Mouse (Mus musculus) liver, embryonic 16.5 days (tissue): ENCODE measurements around the gene Vmn1r177. TPM values are rescaled to one million over a fixed set of nuclear protein-coding genes. Genes with fewer than 3 reads are reported as not detected.
"Not testable (repeated sequence)": the region's sequence is repeated elsewhere in the genome, so short reads cannot be mapped to it uniquely, and the experiment has no call there.

Experiments
- ATAC-seq: fragments of 200-750 bp; cut with Nextera tagmentation; 2 replicates; pipeline ENCODE4 v1.8.0; 2017; ENCODE audit warnings: low read depth, mild to moderate bottlenecking, moderate number of reproducible peaks, moderate library complexity
- H3K27ac ChIP-seq: fragments of 300-500 bp; sonication (generic); 2 replicates; pipeline ENCODE4 v1.5.1; 2014; ENCODE audit warnings: mild to moderate bottlenecking, low read length
- H3K27me3 ChIP-seq: fragments of 300-500 bp; sonication (generic); 2 replicates; pipeline ENCODE4 v1.6.1; 2014; ENCODE audit warnings: low read depth, low read length, mixed read lengths; ENCODE audit not compliant: control insufficient read depth, insufficient read depth
- H3K36me3 ChIP-seq: fragments of 300-500 bp; sonication (generic); 2 replicates; pipeline ENCODE4 v1.6.1; 2014; ENCODE audit warnings: mild to moderate bottlenecking; ENCODE audit not compliant: control insufficient read depth, insufficient read depth
- H3K4me1 ChIP-seq: fragments of 300-500 bp; sonication (generic); 2 replicates; pipeline ENCODE4 v1.6.1; 2014; ENCODE audit warnings: low read depth, low read length, mixed read lengths; ENCODE audit not compliant: control insufficient read depth
- H3K4me2 ChIP-seq: fragments of 300-500 bp; sonication (generic); 2 replicates; pipeline ENCODE4 v1.6.1; 2014; ENCODE audit warnings: low read depth, low read length, mixed read lengths
- H3K4me3 ChIP-seq: fragments of 300-500 bp; sonication (generic); 2 replicates; pipeline ENCODE4 v1.5.1; 2014; ENCODE audit warnings: low read depth, mild to moderate bottlenecking, low read length
- H3K9ac ChIP-seq: fragments of 300-500 bp; sonication (generic); 2 replicates; pipeline ENCODE4 v1.6.1; 2014; ENCODE audit warnings: low read depth, low read length
- H3K9me3 ChIP-seq: fragments of 300-500 bp; sonication (generic); replicated peaks from 2 replicates; pipeline ENCODE4 v1.6.1; 2016; ENCODE audit warnings: low read length; ENCODE audit not compliant: control insufficient read depth
- WGBS: fragments of 180-500 bp; shearing (Covaris S2); extraction: QIAGEN DNeasy Blood & Tissue Kit; methylation state at CpG from one replicate; pipeline ENCODE4 v1.1.7; 2014; ENCODE audit not compliant: insufficient replicate concordance; 5-methylcytosine and 5-hydroxymethylcytosine counted together
- polyA plus RNA-seq: library from polyadenylated mRNA; unstranded; fragments of >200 nt; fragmentation: Nextera tagmentation; extraction: Ambion mirVana; gene quantifications from 2 replicates; pipeline ENCODE4 v1.2.1, GENCODE M21; 2015

Gene Vmn1r177
- not detected in 2 replicates for polyA plus RNA-seq

GRCm38 (mm10) chr7:23866349-23866748 lies at the start of gene Vmn1r177:
Vmn1r177 (minus strand) TSS chr7:23866449.
- ATAC-seq, H3K27ac ChIP-seq, H3K9ac ChIP-seq, H3K4me2 ChIP-seq, H3K4me3 ChIP-seq, H3K27me3 ChIP-seq, H3K36me3 ChIP-seq, H3K4me1 ChIP-seq, H3K9me3 ChIP-seq: not testable (repeated sequence)
- WGBS, result 6% methylated on average over 1 of the region's 1 CpGs

GRCm38 (mm10) chr7:23891709-23892108 lies 25.5 kb upstream of the Vmn1r177 start, which contains the start of gene Vmn1r178:
Vmn1r178 (plus strand) TSS chr7:23892009.
- H3K4me3 ChIP-seq, result no peak within 1 kb of the TSS
- no peak for ATAC-seq
- WGBS, result 61% methylated on average over 1 of the region's 1 CpGs
- H3K36me3 ChIP-seq, result no peaks in the 10 kb centered on the region
- no peak within 1 kb of the TSS for H3K27ac ChIP-seq
- no peaks in the 10 kb centered on the region for H3K27me3 ChIP-seq
- H3K9ac ChIP-seq, result no peak within 1 kb of the TSS
- H3K4me1 ChIP-seq, result no peaks in the 10 kb centered on the region
- H3K9me3 ChIP-seq, result no peaks in the 10 kb centered on the region
- H3K4me2 ChIP-seq, result no peak within 1 kb of the TSS

- not testable (repeated sequence) for H3K27me3 ChIP-seq, H3K4me3 ChIP-seq, H3K9me3 ChIP-seq, ATAC-seq, H3K4me2 ChIP-seq, H3K27ac ChIP-seq, H3K36me3 ChIP-seq, H3K9ac ChIP-seq, H3K4me1 ChIP-seq
- WGBS, result 49% methylated on average over 3 of the region's 4 CpGs
These were observed 10.7 kb upstream of the Vmn1r177 start for GRCm38 (mm10) chr7:23876918-23877317.

- H3K4me3 ChIP-seq, ATAC-seq, H3K27ac ChIP-seq, H3K36me3 ChIP-seq, H3K4me2 ChIP-seq, H3K27me3 ChIP-seq, H3K9me3 ChIP-seq, H3K4me1 ChIP-seq, H3K9ac ChIP-seq: not testable (repeated sequence)
- no CpG with 5 or more reads among the region's 1 CpGs for WGBS
These were observed 29.0 kb downstream of the Vmn1r177 start, which contains the start of gene Vmn1r176 for GRCm38 (mm10) chr7:23837272-23837671. Vmn1r176 (minus strand) TSS chr7:23837372.

Other genes with a start within 250 kb of the Vmn1r177 start
- not detected in 2 replicates for gene Vmn1r171, start 235.7 kb downstream of the Vmn1r177 start, polyA plus RNA-seq
- gene Vmn1r172, start 208.1 kb downstream of the Vmn1r177 start, polyA plus RNA-seq, result not detected in 2 replicates
- gene Vmn1r173, start 165.7 kb downstream of the Vmn1r177 start, polyA plus RNA-seq, result not detected in 2 replicates
- gene Vmn1r174, start 114.2 kb downstream of the Vmn1r177 start, polyA plus RNA-seq, result not detected in 2 replicates
- gene Vmn1r175, start 55.8 kb downstream of the Vmn1r177 start, polyA plus RNA-seq, result not detected in 2 replicates
- not detected in 2 replicates for gene Vmn1r176, start 29.1 kb downstream of the Vmn1r177 start, polyA plus RNA-seq
- not detected in 2 replicates for gene Vmn1r178, start 25.6 kb upstream of the Vmn1r177 start, polyA plus RNA-seq
- gene Vmn1r179, start 60.5 kb upstream of the Vmn1r177 start, polyA plus RNA-seq, result not detected in 2 replicates
- not detected in 2 replicates for gene Vmn1r180, start 84.2 kb upstream of the Vmn1r177 start, polyA plus RNA-seq
- gene Vmn1r181, start 108.2 kb upstream of the Vmn1r177 start, polyA plus RNA-seq, result not detected in 2 replicates
- gene V1rd19, start 135.2 kb upstream of the Vmn1r177 start, polyA plus RNA-seq, result not detected in 2 replicates
- gene Vmn1r183, start 186.8 kb upstream of the Vmn1r177 start, polyA plus RNA-seq, result not detected in 2 replicates
- gene Zfp180, start 215.5 kb upstream of the Vmn1r177 start, polyA plus RNA-seq, result 8.6 and 9.2 TPM in 2 replicates
- 0.57 and 0.58 TPM in 2 replicates for gene Zfp112, start 245.9 kb upstream of the Vmn1r177 start, polyA plus RNA-seq